Mouse (Mus musculus) layer of hippocampus, postnatal 14 days (tissue): ENCODE results near the gene Frg2f1. TPM values are rescaled to one million over a fixed set of nuclear protein-coding genes. Genes with fewer than 3 reads are reported as not detected.

Experiments
- DNase-seq, 2 experiments: peaks; one replicate each; pipeline ENCODE4 v3.0.0; 2021 to 2022; ENCODE audit warnings: low spot score in 2 of 2, mixed read lengths in 1 of 2
- total RNA-seq, 2 experiments: library from RNA; stranded (reverse); gene quantifications; 2 replicates each; pipeline ENCODE4 v1.2.3; 2021

The Frg2f1 gene
- total RNA-seq, 2 experiments from 2014 or later: 30.4 to 34.4 TPM

DNA sequence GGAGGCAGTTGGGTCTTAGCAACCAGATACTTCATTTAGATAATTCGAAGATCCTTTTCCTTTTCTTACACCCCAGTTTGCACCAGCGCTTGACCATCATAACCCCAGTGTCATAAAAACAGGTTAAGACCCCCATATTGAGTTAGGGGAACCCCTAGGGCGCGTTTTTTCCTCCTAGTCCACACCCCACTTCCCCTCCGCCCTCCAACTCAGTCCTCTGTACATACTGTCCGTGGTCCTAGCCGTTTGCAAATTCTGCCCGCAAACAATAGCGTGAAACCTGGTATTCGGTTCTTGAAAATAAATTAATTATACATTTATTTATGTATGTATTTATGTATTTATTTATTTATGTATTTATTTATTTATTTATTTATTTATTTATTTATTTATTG lies 46.4 kb downstream of the Frg2f1 start:
- DNase-seq: no peak

GRCm38 (mm10) chr4:119492291-119492932 lies 46.9 kb downstream of the Frg2f1 start, which contains the start of gene Rimkla:
Rimkla (minus strand) TSS chr4:119492628.
- peak; percentile 58 to 61 for DNase-seq

GRCm38 (mm10) chr4:119490806-119491205 lies 48.5 kb downstream of the Frg2f1 start:
- DNase-seq: peak; percentile 48 to 54

DNA sequence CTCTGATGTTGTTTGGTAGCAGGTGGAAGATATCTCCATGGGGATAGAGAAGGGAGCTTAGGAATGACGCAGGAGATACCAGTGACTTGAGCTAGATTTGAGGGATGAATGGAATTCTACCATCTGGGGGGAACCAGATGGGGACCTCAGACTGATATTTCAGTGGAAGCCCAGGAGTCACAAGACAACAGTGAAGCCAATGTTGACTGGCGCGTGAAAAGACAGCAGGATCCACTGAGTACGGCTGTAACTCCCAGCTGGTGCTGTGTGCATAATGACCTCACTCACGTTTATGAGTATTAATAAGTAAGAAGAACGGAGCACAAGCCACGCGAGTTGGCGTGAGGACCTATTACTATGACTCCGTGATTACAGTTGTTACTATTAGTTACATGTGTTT lies 49.7 kb downstream of the Frg2f1 start:
- DNase-seq: peak in 1 of 2 experiments; percentile 28

- DNase-seq: no peak
These were observed 54.4 kb downstream of the Frg2f1 start for GRCm38 (mm10) chr4:119484882-119485281.

- DNase-seq: no peak
These were observed 56.3 kb downstream of the Frg2f1 start for GRCm38 (mm10) chr4:119483051-119483450.

Other genes with a start within 250 kb of the Frg2f1 start
- gene Ybx1, start 244.9 kb downstream of the Frg2f1 start, total RNA-seq: 100 to 1,000 TPM; 465 to 518 TPM
- gene Ppih, start 219.0 kb downstream of the Frg2f1 start, total RNA-seq: 10 to 100 TPM; 19.9 to 20.7 TPM
- gene Ccdc30, start 124.0 kb downstream of the Frg2f1 start, total RNA-seq: 10 to 100 TPM; 22.0 to 23.4 TPM
- gene Ppcs, start 117.1 kb downstream of the Frg2f1 start, total RNA-seq: 1 to 10 TPM; 4.6 to 6.8 TPM
- under 1 TPM; 0.51 to 0.69 TPM for gene Zmynd12, start 116.7 kb downstream of the Frg2f1 start, total RNA-seq
- 10 to 100 TPM; 19.5 to 21.4 TPM for gene Rimkla, start 46.9 kb downstream of the Frg2f1 start, total RNA-seq
- 10 to 100 TPM; 69.3 to 77.3 TPM for gene Foxj3, start 2.5 kb downstream of the Frg2f1 start, total RNA-seq
- not detected for gene Guca2a, start 98.2 kb upstream of the Frg2f1 start, total RNA-seq
- not detected for gene Guca2b, start 119.4 kb upstream of the Frg2f1 start, total RNA-seq
- 10 to 100 TPM; 44.1 to 46.2 TPM for gene Hivep3, start 194.3 kb upstream of the Frg2f1 start, total RNA-seq